Mouse (Mus musculus) forebrain, embryonic 16.5 days (tissue): ENCODE measurements around the gene Tmem41b. TPM values are rescaled to one million over a fixed set of nuclear protein-coding genes. Genes with fewer than 3 reads are reported as not detected.
A peak's percentile ranks its signal among the peaks of the same experiment; 100 is the strongest.

Experiments
- ATAC-seq: fragments of 200-750 bp; cut with Nextera tagmentation; 2 replicates; pipeline ENCODE4 v1.8.0; 2017; ENCODE audit warnings: mild to moderate bottlenecking, moderate library complexity
- H3K27ac ChIP-seq: fragments of 300-500 bp; sonication (generic); 2 replicates; pipeline ENCODE4 v1.5.1; 2014; ENCODE audit warnings: low read length, control low read depth
- H3K27me3 ChIP-seq: fragments of 300-500 bp; sonication (generic); replicated peaks from 2 replicates; pipeline ENCODE4 v1.6.1; 2014; ENCODE audit warnings: low read length; ENCODE audit not compliant: control insufficient read depth, insufficient read depth
- H3K36me3 ChIP-seq: fragments of 300-500 bp; sonication (generic); 2 replicates; pipeline ENCODE4 v1.6.1; 2014; ENCODE audit not compliant: control insufficient read depth, insufficient read depth
- H3K4me1 ChIP-seq: fragments of 300-500 bp; sonication (generic); replicated peaks from 2 replicates; pipeline ENCODE4 v1.6.1; 2014; ENCODE audit warnings: low read length; ENCODE audit not compliant: control insufficient read depth, insufficient read depth
- H3K4me2 ChIP-seq: fragments of 300-500 bp; sonication (generic); 2 replicates; pipeline ENCODE4 v1.6.1; 2014; ENCODE audit warnings: mild to moderate bottlenecking, low read length, control low read depth
- H3K4me3 ChIP-seq: fragments of 300-500 bp; sonication (generic); replicated peaks from 2 replicates; pipeline ENCODE4 v1.5.1; 2014; ENCODE audit warnings: mild to moderate bottlenecking, low read length, control low read depth
- H3K9ac ChIP-seq: fragments of 300-500 bp; sonication (generic); replicated peaks from 2 replicates; pipeline ENCODE4 v1.6.1; 2014; ENCODE audit warnings: low read depth, low read length, control low read depth
- H3K9me3 ChIP-seq: fragments of 300-500 bp; sonication (generic); 2 replicates; pipeline ENCODE4 v1.6.1; 2016; ENCODE audit warnings: low read length; ENCODE audit not compliant: control insufficient read depth
- WGBS: fragments of 180-500 bp; shearing (Covaris S2); extraction: QIAGEN DNeasy Blood & Tissue Kit; methylation state at CpG from one replicate; pipeline ENCODE4 v1.1.7; 2014; 5-methylcytosine and 5-hydroxymethylcytosine counted together
- polyA plus RNA-seq: library from polyadenylated mRNA; unstranded; fragments of >200 nt; fragmentation: Nextera tagmentation; extraction: Ambion mirVana; gene quantifications from 2 replicates; pipeline ENCODE4 v1.2.1, GENCODE M21; 2015

Tmem41b gene
- polyA plus RNA-seq, 1 experiment from 2014 or later, result 68.4 TPM

DNA sequence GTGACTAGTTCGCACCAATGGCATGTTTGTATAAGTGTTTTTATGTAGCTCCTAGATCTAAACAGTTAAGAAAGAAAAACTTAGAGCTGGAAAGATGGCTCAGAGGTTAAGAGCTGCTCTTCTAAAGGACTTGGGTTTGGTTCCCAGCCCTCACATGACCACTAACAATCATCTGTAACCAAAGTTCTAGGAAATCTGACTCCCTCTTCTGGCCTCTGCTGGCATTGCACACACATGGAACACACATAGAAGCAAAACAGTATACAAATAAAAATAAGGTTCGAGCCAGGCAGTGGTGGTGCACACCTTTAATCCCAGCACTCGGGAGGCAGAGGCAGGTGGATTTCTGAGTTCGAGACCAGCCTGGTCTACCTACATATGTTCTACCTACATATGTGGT lies 23.0 kb downstream of the Tmem41b start:
- no peak overlapping the region for H3K4me2 ChIP-seq
- H3K27me3 ChIP-seq, result no peaks in the 10 kb centered on the region
- H3K27ac ChIP-seq, result no peak overlapping the region
- no peaks in the 10 kb centered on the region; the same call in 1 of the 2 replicates for H3K9me3 ChIP-seq
- peaks cover 26% of the 10 kb centered on the region for H3K4me1 ChIP-seq
- no peak for ATAC-seq
- WGBS, result 92% methylated on average over 4 of the region's 4 CpGs
- H3K9ac ChIP-seq, result no peak overlapping the region
- no peaks in the 10 kb centered on the region for H3K36me3 ChIP-seq
- no peak overlapping the region for H3K4me3 ChIP-seq

DNA sequence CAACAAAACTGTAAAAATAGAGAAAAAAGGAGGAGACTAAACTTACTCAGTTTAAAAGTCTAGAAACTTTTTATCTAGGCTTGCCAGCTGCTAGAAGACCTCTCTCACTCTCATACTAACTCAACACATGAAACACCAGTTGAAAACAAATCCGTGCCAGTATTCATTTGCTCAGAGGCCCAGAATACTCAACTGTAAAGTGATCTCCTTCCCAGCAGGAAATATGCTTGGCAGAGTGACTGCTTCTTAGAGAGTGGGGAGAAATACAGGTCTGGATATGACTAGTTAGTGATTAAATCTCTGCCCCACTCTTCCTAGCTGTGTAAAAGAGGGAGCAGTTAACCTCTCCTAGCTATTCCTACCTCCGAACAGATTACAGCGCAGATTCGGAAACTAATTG lies 24.1 kb downstream of the Tmem41b start:
- Histone ChIP-seq H3K27me3 (no peaks in the 10 kb centered on the region), H3K27ac (no peak overlapping the region), H3K4me2 (no peak overlapping the region), H3K9me3 (no peaks in the 10 kb centered on the region; the same call in 1 of the 2 replicates), H3K9ac (no peak overlapping the region), H3K4me1 (peaks cover 25% of the 10 kb centered on the region), H3K4me3 (no peak overlapping the region), H3K36me3 (no peaks in the 10 kb centered on the region)
- WGBS, result 75% methylated on average over 4 of the region's 4 CpGs
- no peak for ATAC-seq

DNA sequence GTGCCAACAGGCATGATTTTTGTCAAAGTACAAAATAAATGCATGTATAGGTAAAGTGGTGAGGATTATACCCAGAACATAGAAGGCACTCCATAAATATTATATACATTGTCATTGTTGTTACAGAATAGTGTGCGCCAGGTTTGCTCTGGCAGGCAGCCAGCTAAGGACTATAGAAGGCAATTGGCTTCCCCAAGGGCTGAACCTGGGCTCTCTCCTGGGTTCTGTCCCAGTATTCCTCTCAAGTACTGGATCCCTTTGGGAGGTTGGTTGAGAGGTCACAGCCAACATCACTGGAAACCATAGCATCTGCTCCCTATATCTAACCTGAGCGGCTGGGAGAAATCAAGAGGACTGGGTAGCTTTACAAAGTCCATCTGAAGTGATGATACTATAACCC lies 25.2 kb downstream of the Tmem41b start:
- ATAC-seq, result no peak
- H3K4me2 ChIP-seq, result no peak overlapping the region
- WGBS, result 80% methylated on average over 2 of the region's 2 CpGs
- no peaks in the 10 kb centered on the region for H3K27me3 ChIP-seq
- peaks cover 26% of the 10 kb centered on the region for H3K4me1 ChIP-seq
- H3K4me3 ChIP-seq, result no peak overlapping the region
- no peaks in the 10 kb centered on the region; the same call in 1 of the 2 replicates for H3K9me3 ChIP-seq
- H3K36me3 ChIP-seq, result no peaks in the 10 kb centered on the region
- no peak overlapping the region for H3K9ac ChIP-seq
- no peak overlapping the region for H3K27ac ChIP-seq

DNA sequence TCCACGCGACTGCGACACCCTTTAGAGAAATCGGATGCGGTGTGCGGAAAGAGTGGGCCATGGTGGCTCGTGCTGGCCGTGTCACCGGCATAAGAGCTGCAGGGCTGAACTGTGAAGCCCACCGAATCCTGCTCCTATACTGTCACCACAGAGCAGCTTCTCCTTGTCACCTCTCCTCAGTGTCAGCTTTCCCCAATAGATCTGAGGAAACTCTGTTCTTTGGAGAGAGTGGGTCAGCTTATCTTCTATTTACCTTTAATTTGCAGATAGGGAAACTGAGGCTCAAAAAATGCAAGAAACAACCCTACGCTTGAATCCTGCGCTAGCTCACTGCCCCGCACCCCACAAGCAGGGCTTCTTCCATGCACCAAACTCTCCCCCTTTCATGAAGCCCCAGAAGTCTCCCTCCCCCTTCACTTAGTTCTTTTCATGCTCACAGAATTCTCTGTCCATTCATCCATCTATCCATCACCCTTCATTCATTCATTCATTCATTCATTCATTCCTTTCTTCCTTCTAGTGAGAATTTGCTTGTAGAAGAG lies 26.0 kb downstream of the Tmem41b start:
- ATAC-seq, result peak; percentile 79
- Histone ChIP-seq H3K4me2 (peak overlapping the region; percentile 73), H3K27me3 (no peaks in the 10 kb centered on the region), H3K36me3 (no peaks in the 10 kb centered on the region), H3K27ac (peak overlapping the region; percentile 90), H3K4me1 (peaks cover 26% of the 10 kb centered on the region), H3K4me3 (peak overlapping the region; percentile 83), H3K9ac (peak overlapping the region; percentile 97), H3K9me3 (no peaks in the 10 kb centered on the region; the same call in 1 of the 2 replicates)
- 11% methylated on average over 13 of the region's 13 CpGs for WGBS

DNA sequence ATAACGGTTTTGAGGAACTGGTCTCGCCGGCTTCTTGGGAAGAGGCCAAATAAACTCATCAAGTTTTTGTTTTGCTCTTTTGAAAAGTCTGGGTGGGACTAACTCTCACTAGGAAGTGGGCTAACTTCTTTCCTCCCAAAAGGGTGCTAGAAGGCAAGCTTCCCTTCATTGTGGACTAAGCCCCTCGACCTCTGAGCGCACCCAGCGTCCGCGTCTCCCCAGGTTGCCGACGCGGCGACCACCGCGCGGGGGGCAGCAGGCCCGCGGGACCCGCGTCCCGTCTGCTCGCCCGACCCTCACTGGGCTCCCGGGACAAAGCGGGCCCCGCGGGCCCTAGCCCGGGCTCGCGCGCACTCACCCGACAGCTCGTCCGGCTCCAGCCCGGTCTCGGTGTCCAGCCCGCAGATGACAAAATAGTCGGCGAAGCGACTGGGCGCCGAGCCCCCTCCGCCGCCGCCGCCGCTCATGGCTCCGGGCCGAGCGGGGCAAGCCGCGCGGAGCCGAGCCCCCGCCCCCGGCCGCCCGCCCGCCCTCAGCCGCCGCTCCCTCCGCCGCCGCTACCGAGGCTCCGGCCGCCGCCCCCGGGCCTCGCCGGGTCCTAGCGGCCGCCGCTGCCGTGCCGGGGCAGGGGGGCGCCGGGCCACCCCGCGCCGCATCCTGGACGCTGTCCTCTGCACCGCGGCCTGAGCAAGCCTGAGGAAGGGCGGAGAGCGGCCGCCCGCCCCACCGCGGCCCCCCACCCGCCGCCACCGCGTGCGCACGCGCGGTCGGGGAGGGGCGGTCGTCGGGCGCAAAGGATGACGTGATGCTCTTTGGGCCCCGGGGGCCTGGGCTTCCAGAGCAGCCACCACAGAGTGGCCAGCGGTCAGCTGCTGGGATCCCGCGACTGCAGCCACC lies 26.8 kb downstream of the Tmem41b start, which contains the start of gene Dennd5a:
Gene Dennd5a, minus strand, starts transcription at position 755 of the 897 bp plus-strand sequence.
- WGBS, result under 1% methylated on average over 80 of the region's 107 CpGs
- peak; percentile 93 for ATAC-seq

DNA sequence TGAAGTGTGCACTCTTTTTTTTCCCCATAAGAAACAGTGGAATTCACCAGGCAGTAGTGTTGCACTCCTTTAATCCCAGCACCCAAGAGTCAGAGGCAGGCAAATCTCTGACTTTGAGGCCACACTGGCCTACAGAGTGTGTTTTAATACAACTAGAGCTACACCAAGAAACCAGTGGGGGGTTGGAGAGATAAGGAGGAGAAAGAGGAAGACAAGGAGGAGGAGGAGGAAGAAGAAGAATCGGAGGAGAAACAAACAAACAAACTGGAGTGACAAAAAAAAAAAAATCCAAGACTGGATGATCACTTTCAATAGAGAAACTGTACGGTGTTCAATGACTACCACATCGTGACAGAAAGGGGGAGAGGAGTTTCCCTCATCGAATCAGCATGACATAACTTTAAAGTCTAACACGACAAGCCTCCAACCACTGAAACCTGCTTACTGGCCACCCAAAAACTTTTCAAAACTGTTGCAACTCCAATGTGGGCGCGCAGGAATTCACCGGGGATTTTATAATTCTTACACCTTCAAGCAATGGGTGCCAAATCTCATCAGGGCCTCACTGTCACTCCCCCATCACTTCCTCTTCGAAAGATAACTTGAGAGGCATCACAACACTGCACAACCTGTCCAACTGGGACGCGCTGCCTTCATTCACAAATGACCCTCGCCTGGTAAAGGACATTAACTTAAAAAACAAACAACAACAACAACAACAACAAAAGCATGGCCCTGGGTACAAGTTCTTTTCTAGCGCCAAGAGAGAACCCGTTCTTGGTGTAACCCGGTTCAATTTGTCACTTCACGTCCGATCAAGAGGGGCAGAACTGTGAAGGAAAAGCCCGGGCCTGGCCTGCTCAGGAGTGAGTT lies 27.6 kb downstream of the Tmem41b start:
- peaks cover 32% of the 10 kb centered on the region for H3K4me1 ChIP-seq
- H3K9ac ChIP-seq, result peak overlapping the region; percentile 97
- H3K27me3 ChIP-seq, result no peaks in the 10 kb centered on the region
- peak overlapping the region; percentile 83 for H3K4me3 ChIP-seq
- no peaks in the 10 kb centered on the region; the same call in 1 of the 2 replicates for H3K9me3 ChIP-seq
- peak overlapping the region; percentile 90 for H3K27ac ChIP-seq
- WGBS, result 5% methylated on average over 18 of the region's 18 CpGs
- H3K4me2 ChIP-seq, result peak overlapping the region; percentile 94
- 0 out of 2 replicates have a peak, but pooled peaks have one; percentile 2 for ATAC-seq
- H3K36me3 ChIP-seq, result no peaks in the 10 kb centered on the region

More for the DNA sequence above, 26.8 kb downstream of the Tmem41b start, which contains the start of gene Dennd5a:
- peak within 1 kb of the TSS; percentile 83 for H3K4me3 ChIP-seq
- H3K9ac ChIP-seq, result peak within 1 kb of the TSS; percentile 97
- peaks cover 29% of the 10 kb centered on the region for H3K4me1 ChIP-seq
- H3K27ac ChIP-seq, result peak within 1 kb of the TSS; percentile 90
- H3K27me3 ChIP-seq, result no peaks in the 10 kb centered on the region
- H3K9me3 ChIP-seq, result no peaks in the 10 kb centered on the region; the same call in 1 of the 2 replicates
- H3K36me3 ChIP-seq, result no peaks in the 10 kb centered on the region
- peak within 1 kb of the TSS; percentile 94 for H3K4me2 ChIP-seq

DNA sequence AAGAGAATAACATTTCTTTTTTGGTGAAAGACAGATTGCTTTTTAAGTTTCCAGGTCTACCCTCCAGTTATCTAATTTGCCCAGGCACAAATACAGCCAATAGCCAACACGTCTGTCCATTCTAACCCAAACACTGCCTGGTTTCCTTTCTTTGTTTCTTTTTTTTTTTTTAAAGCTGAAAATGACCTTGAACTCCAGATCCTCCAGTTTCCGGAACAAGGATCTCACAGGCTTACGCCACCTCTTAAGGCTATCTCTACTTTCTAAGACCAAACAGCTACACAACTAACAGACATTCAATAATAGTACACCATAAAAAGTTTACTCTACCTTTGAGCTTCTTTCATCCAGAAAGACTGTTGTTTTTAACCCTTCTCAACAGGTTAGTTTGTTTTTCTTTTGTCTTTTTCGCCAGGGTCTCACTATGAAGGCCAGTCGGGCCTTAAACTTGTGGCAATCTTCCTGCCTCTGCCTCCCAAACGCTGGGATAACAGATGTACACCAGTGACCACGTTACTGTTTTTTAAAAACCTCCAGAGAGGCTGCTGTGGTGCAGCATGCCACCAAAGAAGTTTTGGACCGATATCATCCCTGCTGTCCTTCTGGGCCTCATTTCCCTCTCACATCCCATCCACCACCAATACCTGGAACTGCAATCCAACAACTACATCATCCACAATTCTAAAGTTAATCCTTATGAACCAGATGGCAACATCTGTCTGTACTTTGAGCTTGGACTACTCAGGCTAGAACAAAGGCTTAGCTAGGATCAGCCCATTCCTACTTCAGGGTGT lies 28.5 kb downstream of the Tmem41b start:
- ATAC-seq, result no peak
- peaks cover 32% of the 10 kb centered on the region for H3K4me1 ChIP-seq
- no peak overlapping the region for H3K9ac ChIP-seq
- H3K27ac ChIP-seq, result no peak overlapping the region
- 63% methylated on average over 8 of the region's 8 CpGs for WGBS
- no peaks in the 10 kb centered on the region for H3K36me3 ChIP-seq
- H3K9me3 ChIP-seq, result no peaks in the 10 kb centered on the region
- peak overlapping the region; percentile 94 for H3K4me2 ChIP-seq
- peak overlapping the region; percentile 83 for H3K4me3 ChIP-seq
- H3K27me3 ChIP-seq, result no peaks in the 10 kb centered on the region

DNA sequence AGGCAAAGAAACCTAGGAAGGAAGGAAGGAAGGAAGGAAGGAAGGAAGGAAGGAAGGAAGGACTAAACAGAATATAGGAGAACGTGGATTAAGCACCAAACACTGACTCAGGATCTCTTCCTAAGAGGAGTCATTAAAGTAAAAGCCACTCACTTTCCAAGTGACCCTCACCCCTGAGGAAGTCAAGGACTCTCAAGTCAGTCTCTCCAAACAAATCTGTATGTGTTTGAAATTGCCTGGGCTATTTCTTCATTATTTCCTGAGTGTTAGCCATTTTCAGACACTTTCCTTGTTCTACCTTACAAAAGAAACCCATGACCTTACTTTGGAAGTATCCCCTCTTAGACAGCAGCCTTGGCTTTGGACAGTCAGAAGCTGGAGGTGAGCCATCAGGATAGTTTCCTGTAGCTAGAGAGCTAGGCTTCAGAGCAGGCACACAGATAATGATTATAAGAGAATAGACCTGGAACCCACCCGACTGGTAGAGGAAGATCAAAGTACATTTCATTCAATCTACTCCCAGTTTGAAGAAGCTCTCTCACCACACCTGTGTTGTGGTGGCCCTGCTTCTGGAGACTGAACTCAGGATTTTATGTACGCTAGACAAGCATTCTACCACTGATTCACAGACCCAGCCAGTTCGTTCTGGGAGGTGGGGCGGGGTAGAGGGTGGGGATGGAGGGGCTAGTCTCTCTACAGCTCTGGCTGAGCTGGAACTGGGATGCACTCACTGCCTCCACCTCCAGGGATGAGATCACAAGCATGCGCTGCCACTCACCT lies 31.9 kb downstream of the Tmem41b start:
- peaks cover 26% of the 10 kb centered on the region for H3K4me1 ChIP-seq
- no peaks in the 10 kb centered on the region for H3K36me3 ChIP-seq
- 73% methylated on average over 6 of the region's 6 CpGs for WGBS
- ATAC-seq, result no peak
- no peak overlapping the region for H3K9ac ChIP-seq
- no peak overlapping the region for H3K4me2 ChIP-seq
- H3K9me3 ChIP-seq, result no peaks in the 10 kb centered on the region
- H3K27me3 ChIP-seq, result no peaks in the 10 kb centered on the region
- no peak overlapping the region for H3K27ac ChIP-seq
- H3K4me3 ChIP-seq, result no peak overlapping the region
